Mouse (Mus musculus): ENCODE data around the gene Bmp2k. TPM values are rescaled to one million over a fixed set of nuclear protein-coding genes. Genes with fewer than 3 reads are reported as not detected.
A peak's percentile ranks its signal among the peaks of the same experiment; 100 is the strongest.

Gene Bmp2k
- polyA plus RNA-seq, 1 experiment from 2014 or later = 16.5 TPM

- no peak overlapping the region for H3K27ac ChIP-seq (ENCODE audit: low read length)
- H3K4me2 ChIP-seq (replicated peaks; ENCODE audit: low read depth, low read length) = no peak overlapping the region
- H3K9ac ChIP-seq (replicated peaks; ENCODE audit: low read depth) = no peak overlapping the region
- H3K9me3 ChIP-seq (ENCODE audit: low read length) = no peaks in the 10 kb centered on the region
- no peak overlapping the region for H3K4me3 ChIP-seq (ENCODE audit: low read depth, low read length)
- no peaks in the 10 kb centered on the region for H3K4me1 ChIP-seq (ENCODE audit: insufficient read depth, low read depth, low read length)
- 88% methylated on average over 3 of the region's 3 CpGs for WGBS
- DNase-seq (ENCODE audit: low spot score) (no peak), ATAC-seq (no peak)
- TF ChIP-seq EP300 (IDR thresholded peaks at IDR 0.05) = no peak
- TF ChIP-seq CTCF (IDR thresholded peaks at IDR 0.05) = no peak
- H3K36me3 ChIP-seq (ENCODE audit: insufficient read depth, low read length) = no peaks in the 10 kb centered on the region
- no peaks in the 10 kb centered on the region for H3K27me3 ChIP-seq (replicated peaks; ENCODE audit: insufficient read depth, low read length)
These were observed 21.3 kb upstream of the Bmp2k start for GRCm38 (mm10) chr5:96976150-96976549.

GRCm38 (mm10) chr5:96979296-96980007, 18.0 kb upstream of the Bmp2k start:
- H3K36me3 ChIP-seq (ENCODE audit: insufficient read depth, low read length) = no peaks in the 10 kb centered on the region
- DNase-seq (ENCODE audit: low spot score) = no peak
- H3K4me1 ChIP-seq (ENCODE audit: insufficient read depth, low read depth, low read length) = peaks cover 3% of the 10 kb centered on the region; the same call in 1 of the 2 replicates
- H3K27me3 ChIP-seq (replicated peaks; ENCODE audit: insufficient read depth, low read length) = no peaks in the 10 kb centered on the region
- no peak overlapping the region for H3K4me2 ChIP-seq (replicated peaks; ENCODE audit: low read depth, low read length)
- TF ChIP-seq CTCF (IDR thresholded peaks at IDR 0.05) = no peak
- no peak for TF ChIP-seq EP300 (IDR thresholded peaks at IDR 0.05)
- ATAC-seq = no peak
- WGBS = 15% methylated on average over 13 of the region's 13 CpGs
- no peaks in the 10 kb centered on the region for H3K9me3 ChIP-seq (ENCODE audit: low read length)
- no peak overlapping the region for H3K27ac ChIP-seq (ENCODE audit: low read length)
- no peak overlapping the region for H3K4me3 ChIP-seq (ENCODE audit: low read depth, low read length)
- H3K9ac ChIP-seq (replicated peaks; ENCODE audit: low read depth) = no peak overlapping the region

GRCm38 (mm10) chr5:96980008-96980634, 17.4 kb upstream of the Bmp2k start:
- no peak overlapping the region for H3K27ac ChIP-seq (ENCODE audit: low read length)
- DNase-seq (ENCODE audit: low spot score) (peak; percentile 68), ATAC-seq (no peak; the same call in 1 of the 2 replicates)
- no peak overlapping the region for H3K4me2 ChIP-seq (replicated peaks; ENCODE audit: low read depth, low read length)
- WGBS = 18% methylated on average over 15 of the region's 15 CpGs
- TF ChIP-seq EP300 (IDR thresholded peaks at IDR 0.05) (no peak), CTCF (IDR thresholded peaks at IDR 0.05) (no peak)
- peaks cover 3% of the 10 kb centered on the region; the same call in 1 of the 2 replicates for H3K4me1 ChIP-seq (ENCODE audit: insufficient read depth, low read depth, low read length)
- no peaks in the 10 kb centered on the region for H3K36me3 ChIP-seq (ENCODE audit: insufficient read depth, low read length)
- H3K4me3 ChIP-seq (ENCODE audit: low read depth, low read length) = no peak overlapping the region
- no peak overlapping the region for H3K9ac ChIP-seq (replicated peaks; ENCODE audit: low read depth)
- no peaks in the 10 kb centered on the region for H3K27me3 ChIP-seq (replicated peaks; ENCODE audit: insufficient read depth, low read length)
- H3K9me3 ChIP-seq (ENCODE audit: low read length) = no peaks in the 10 kb centered on the region

GRCm38 (mm10) chr5:96981987-96982386, 15.5 kb upstream of the Bmp2k start:
- no peak for DNase-seq (ENCODE audit: low spot score)
- no peak for TF ChIP-seq EP300 (IDR thresholded peaks at IDR 0.05)
- no peak for TF ChIP-seq CTCF (IDR thresholded peaks at IDR 0.05)
- ATAC-seq = no peak
- Histone ChIP-seq H3K9ac (replicated peaks; ENCODE audit: low read depth) (no peak overlapping the region), H3K27me3 (replicated peaks; ENCODE audit: insufficient read depth, low read length) (no peaks in the 10 kb centered on the region), H3K36me3 (ENCODE audit: insufficient read depth, low read length) (no peaks in the 10 kb centered on the region), H3K4me2 (replicated peaks; ENCODE audit: low read depth, low read length) (no peak overlapping the region), H3K9me3 (ENCODE audit: low read length) (no peaks in the 10 kb centered on the region), H3K27ac (ENCODE audit: low read length) (no peak overlapping the region), H3K4me3 (ENCODE audit: low read depth, low read length) (no peak overlapping the region), H3K4me1 (ENCODE audit: insufficient read depth, low read depth, low read length) (peaks cover 3% of the 10 kb centered on the region; the same call in 1 of the 2 replicates)
- WGBS = 35% methylated on average over 3 of the region's 3 CpGs

GRCm38 (mm10) chr5:96983142-96983541, 14.3 kb upstream of the Bmp2k start:
- Histone ChIP-seq H3K9me3 (ENCODE audit: low read length) (no peaks in the 10 kb centered on the region), H3K4me1 (ENCODE audit: insufficient read depth, low read depth, low read length) (peaks cover 3% of the 10 kb centered on the region; the same call in 1 of the 2 replicates), H3K27me3 (replicated peaks; ENCODE audit: insufficient read depth, low read length) (no peaks in the 10 kb centered on the region), H3K9ac (replicated peaks; ENCODE audit: low read depth) (no peak overlapping the region), H3K36me3 (ENCODE audit: insufficient read depth, low read length) (no peaks in the 10 kb centered on the region), H3K4me2 (replicated peaks; ENCODE audit: low read depth, low read length) (peak overlapping the region; percentile 9; the same call in 1 of the 2 replicates), H3K27ac (ENCODE audit: low read length) (no peak overlapping the region), H3K4me3 (ENCODE audit: low read depth, low read length) (no peak overlapping the region)
- peak; percentile 44 for DNase-seq (ENCODE audit: low spot score)
- no peak for ATAC-seq
- TF ChIP-seq CTCF (IDR thresholded peaks at IDR 0.05) = no peak
- no peak for TF ChIP-seq EP300 (IDR thresholded peaks at IDR 0.05)
- 38% methylated on average over 7 of the region's 7 CpGs for WGBS

- WGBS = 80% methylated on average over 3 of the region's 3 CpGs
- Histone ChIP-seq H3K9ac (replicated peaks; ENCODE audit: low read depth) (no peak overlapping the region), H3K9me3 (ENCODE audit: low read length) (no peaks in the 10 kb centered on the region), H3K27me3 (replicated peaks; ENCODE audit: insufficient read depth, low read length) (no peaks in the 10 kb centered on the region), H3K4me2 (replicated peaks; ENCODE audit: low read depth, low read length) (no peak overlapping the region), H3K36me3 (ENCODE audit: insufficient read depth, low read length) (no peaks in the 10 kb centered on the region), H3K4me3 (ENCODE audit: low read depth, low read length) (no peak overlapping the region), H3K27ac (ENCODE audit: low read length) (no peak overlapping the region), H3K4me1 (ENCODE audit: insufficient read depth, low read depth, low read length) (peaks cover 3% of the 10 kb centered on the region; the same call in 1 of the 2 replicates)
- TF ChIP-seq CTCF (IDR thresholded peaks at IDR 0.05) (no peak), EP300 (IDR thresholded peaks at IDR 0.05) (no peak)
- no peak for DNase-seq (ENCODE audit: low spot score)
- ATAC-seq = no peak
These were observed 10.6 kb upstream of the Bmp2k start for GRCm38 (mm10) chr5:96986850-96987249.

Data from lung, postnatal 0 days (tissue).